Mouse (Mus musculus): ENCODE measurements around the gene Lrrc10. TPM values are rescaled to one million over a fixed set of nuclear protein-coding genes. Genes with fewer than 3 reads are reported as not detected.
A peak's percentile ranks its signal among the peaks of the same experiment; 100 is the strongest.

Gene Lrrc10
- under 1 TPM in 1 of 2 experiments, not detected in 1; 0.32 TPM for total RNA-seq (2021)
- long read RNA-seq, experiment 1, result 0 reads
- long read RNA-seq, experiment 2, result 0 reads

DNA sequence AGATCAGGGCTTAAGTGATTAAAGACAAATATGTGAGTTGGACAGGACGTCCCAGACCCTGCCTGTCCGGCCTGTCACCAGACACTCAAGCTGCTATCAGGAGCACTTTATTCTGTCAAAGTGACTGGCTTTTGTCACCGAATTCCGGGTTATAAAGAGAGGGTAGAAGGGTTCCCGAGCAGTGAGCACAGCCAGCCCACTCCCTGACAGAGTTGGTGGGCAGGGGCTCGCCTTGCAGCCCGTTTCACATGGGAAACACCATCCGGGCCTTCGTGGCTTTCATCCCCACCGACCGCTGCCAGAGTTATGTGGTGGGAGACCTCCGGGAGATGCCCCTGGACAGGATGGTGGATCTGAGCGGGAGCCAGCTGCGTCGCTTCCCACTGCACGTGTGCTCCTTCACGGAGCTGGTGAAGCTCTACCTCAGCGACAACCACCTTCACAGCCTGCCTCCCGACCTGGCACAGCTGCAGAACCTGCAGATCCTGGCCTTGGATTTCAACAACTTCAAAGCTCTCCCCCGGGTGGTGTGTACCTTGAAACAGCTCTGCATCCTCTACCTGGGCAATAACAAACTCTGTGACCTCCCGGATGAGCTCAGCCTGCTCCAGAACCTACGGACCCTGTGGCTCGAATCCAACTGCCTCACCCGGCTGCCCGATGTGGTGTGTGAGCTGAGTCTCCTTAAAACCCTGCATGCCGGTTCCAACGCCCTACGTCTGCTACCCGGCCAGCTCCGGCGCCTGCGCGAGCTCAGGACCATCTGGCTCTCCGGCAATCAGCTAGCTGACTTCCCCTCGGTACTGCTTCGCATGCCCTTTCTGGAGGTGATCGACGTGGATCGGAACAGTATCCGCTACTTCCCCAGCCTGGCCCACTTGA lies at the start of gene Lrrc10:
Gene Lrrc10 (plus strand): TSS at position 167 of the 882 bp plus-strand sequence.
- DNase-seq (ENCODE audit: low spot score in 2 of 2), result peak; percentile 50 to 60
- peak within 1 kb of the TSS; percentile 85 for H3K27ac ChIP-seq
- TF ChIP-seq CTCF (conservative IDR thresholded peaks at IDR 0.05), result no peak
- peak within 1 kb of the TSS; percentile 30 for H3K4me3 ChIP-seq

DNA sequence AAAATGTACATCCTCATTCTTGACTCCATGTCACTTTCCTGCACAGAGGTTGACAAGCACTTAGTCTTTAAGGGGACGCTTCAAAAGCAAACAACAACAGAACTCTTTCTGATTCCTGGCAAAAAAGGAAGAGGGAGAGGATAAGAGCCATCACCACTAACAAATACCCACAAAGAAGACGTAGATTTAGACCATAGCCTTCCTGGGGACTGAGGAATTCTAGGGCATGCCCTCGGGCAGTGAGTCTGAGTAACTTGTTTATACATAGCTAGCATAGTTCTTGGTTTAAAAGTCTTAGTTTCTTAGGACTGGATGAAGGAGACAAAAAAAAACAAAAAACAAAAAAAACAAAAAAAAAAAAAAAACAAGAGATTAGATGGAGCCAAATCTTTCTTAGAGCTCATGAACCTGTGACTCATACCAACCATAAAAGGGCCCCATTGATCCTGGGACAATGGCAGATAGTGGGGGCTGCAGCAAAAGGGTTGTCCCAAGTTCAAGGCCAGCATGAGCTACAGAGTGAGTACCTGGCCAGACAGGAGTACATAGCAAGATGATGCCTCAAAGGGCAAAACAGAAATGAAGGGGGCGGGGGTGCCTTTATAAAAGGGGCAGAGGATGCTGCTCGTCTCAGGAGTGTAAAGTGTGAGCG lies 49.4 kb upstream of the Lrrc10 start:
- no peak for DNase-seq (ENCODE audit: low spot score in 2 of 2)
- Histone ChIP-seq H3K4me3 (no peak overlapping the region), H3K27ac (no peak overlapping the region)
- TF ChIP-seq CTCF (conservative IDR thresholded peaks at IDR 0.05), result no peak

- Histone ChIP-seq H3K4me3 (no peak overlapping the region), H3K27ac (no peak overlapping the region)
- no peak for TF ChIP-seq CTCF (conservative IDR thresholded peaks at IDR 0.05)
- no peak for DNase-seq (ENCODE audit: low spot score in 2 of 2)
These were observed 48.9 kb upstream of the Lrrc10 start for GRCm38 (mm10) chr10:116996236-116996600.

DNA sequence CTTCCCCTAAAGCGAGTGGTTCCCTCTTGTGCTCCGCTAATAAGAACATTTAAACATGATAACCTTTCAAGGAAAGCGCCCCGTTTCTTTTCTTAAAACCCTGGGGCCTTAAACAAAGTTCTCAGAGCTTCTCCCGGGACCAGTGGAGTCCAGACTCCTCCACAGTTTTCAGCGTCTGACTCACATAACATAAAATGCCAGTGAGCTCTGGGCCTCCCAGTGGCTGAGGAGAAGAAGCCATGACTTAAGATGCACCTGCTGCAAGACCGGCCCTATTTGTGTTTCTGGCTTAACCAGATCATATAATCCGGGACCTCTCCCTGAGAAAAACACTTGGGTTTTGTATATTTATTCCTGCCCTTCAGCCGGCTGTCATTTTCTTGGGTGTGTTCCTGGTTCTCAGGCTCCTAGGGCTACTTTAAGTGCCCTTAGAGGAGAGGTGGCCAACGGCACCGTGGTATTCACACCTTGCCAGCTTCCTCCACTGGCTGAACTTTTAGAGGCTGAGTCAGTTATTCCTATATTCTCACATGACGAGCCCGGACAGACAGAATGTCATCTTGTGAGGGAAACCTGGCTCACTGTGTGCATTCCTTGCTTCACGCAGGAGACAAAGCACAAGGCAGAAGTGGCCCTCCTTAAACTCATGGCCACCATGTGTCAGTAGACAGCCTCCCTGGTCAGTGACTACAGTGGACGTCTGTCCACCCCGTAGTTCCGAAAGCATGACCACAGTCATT lies 46.3 kb upstream of the Lrrc10 start:
- TF ChIP-seq CTCF (conservative IDR thresholded peaks at IDR 0.05), result no peak
- DNase-seq (ENCODE audit: low spot score in 2 of 2), result no peak
- Histone ChIP-seq H3K4me3 (no peak overlapping the region), H3K27ac (no peak overlapping the region)

- DNase-seq (ENCODE audit: low spot score in 2 of 2), result no peak
These were observed 44.2 kb upstream of the Lrrc10 start for GRCm38 (mm10) chr10:117000975-117001374.

GRCm38 (mm10) chr10:117004695-117005094 lies 40.4 kb upstream of the Lrrc10 start:
- no peak overlapping the region for H3K4me3 ChIP-seq
- DNase-seq (ENCODE audit: low spot score in 2 of 2), result no peak
- H3K27ac ChIP-seq, result no peak overlapping the region
- TF ChIP-seq CTCF (conservative IDR thresholded peaks at IDR 0.05), result no peak

More at GRCm38 (mm10) chr10:117000975-117001374, 44.2 kb upstream of the Lrrc10 start:
- TF ChIP-seq CTCF (conservative IDR thresholded peaks at IDR 0.05), result no peak
- Histone ChIP-seq H3K27ac (no peak overlapping the region), H3K4me3 (no peak overlapping the region)

DNA sequence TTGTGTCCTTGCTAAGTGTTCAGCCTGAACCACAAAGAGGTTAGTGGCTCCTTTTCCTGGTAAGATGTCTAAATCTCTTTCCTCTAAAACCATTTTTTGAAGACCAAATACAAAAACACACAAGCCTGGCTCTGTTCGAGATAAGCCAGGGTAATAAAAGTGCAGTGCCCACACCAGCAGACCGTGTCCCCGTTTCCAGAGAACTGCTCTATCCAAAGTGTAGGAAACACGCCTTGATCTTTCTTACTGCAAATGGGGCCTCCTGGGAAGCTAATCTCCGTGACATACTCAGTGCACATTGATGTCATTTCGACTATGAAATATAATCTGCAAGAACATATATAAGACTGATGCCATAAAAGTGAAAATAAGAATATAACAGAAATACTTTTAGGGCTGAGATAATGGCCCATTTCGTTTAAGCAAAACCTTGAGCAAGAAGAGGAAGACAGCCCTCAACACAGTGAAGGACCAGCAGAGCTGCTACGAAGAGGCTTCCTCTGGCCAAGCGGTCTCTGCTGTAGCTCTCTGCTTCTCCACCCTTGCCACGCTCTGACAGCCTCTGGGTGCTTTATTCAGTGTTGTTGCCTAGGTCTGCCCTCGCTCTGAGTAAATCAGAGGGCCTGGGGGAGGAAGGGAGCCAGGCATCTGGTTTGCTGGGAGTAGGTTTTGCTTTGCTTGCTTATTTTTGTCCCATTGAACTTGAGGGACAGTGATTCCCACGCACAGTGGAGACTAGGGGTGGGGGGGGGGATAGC lies 39.3 kb upstream of the Lrrc10 start:
- no peak for TF ChIP-seq CTCF (conservative IDR thresholded peaks at IDR 0.05)
- Histone ChIP-seq H3K4me3 (no peak overlapping the region), H3K27ac (no peak overlapping the region; the same call in none of the 2 replicates)
- no peak for DNase-seq (ENCODE audit: low spot score in 2 of 2)

GRCm38 (mm10) chr10:117009691-117010090 lies 35.5 kb upstream of the Lrrc10 start:
- DNase-seq (ENCODE audit: low spot score in 2 of 2), result no peak
- TF ChIP-seq CTCF (conservative IDR thresholded peaks at IDR 0.05), result no peak
- Histone ChIP-seq H3K27ac (no peak overlapping the region), H3K4me3 (no peak overlapping the region)

- Histone ChIP-seq H3K4me3 (no peak overlapping the region), H3K27ac (no peak overlapping the region)
- no peak for TF ChIP-seq CTCF (conservative IDR thresholded peaks at IDR 0.05)
- no peak for DNase-seq (ENCODE audit: low spot score in 2 of 2)
These were observed 34.1 kb upstream of the Lrrc10 start for GRCm38 (mm10) chr10:117011047-117011446.

- TF ChIP-seq CTCF (conservative IDR thresholded peaks at IDR 0.05), result peak; percentile 19; the same call in 1 of the 2 replicates
- peak; percentile 20 to 42 for DNase-seq (ENCODE audit: low spot score in 2 of 2)
- H3K27ac ChIP-seq, result peak overlapping the region; percentile 79
- H3K4me3 ChIP-seq, result no peak overlapping the region
These were observed 31.3 kb upstream of the Lrrc10 start for GRCm38 (mm10) chr10:117013689-117014390.

DNA sequence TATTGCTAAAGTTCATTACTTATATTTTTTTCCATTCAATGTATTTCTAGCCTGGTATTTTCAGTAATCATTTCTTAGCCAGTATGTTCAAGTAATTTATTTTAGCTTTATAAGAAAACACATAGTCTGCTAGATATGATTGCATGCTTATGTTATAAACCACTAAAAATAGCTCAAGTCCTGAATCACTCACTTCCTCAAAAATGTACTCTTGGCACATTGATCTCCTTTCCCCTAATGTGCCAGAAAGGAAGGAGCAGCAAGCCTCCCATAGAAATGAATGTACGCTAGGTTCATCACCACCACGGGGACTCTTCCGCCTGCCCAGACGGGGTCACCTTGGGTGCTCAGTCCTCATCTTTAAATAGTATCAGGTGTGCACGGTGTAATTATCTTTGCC lies 30.6 kb upstream of the Lrrc10 start:
- H3K27ac ChIP-seq, result peak overlapping the region; percentile 79; the same call in 1 of the 2 replicates
- no peak for TF ChIP-seq CTCF (conservative IDR thresholded peaks at IDR 0.05)

More for the DNA sequence above, 30.6 kb upstream of the Lrrc10 start:
- no peak for DNase-seq (ENCODE audit: low spot score in 2 of 2)
- no peak overlapping the region for H3K4me3 ChIP-seq
